Mouse (Mus musculus) myocyte (in vitro differentiated cells): ENCODE measurements around the gene Wdr54. TPM values are rescaled to one million over a fixed set of nuclear protein-coding genes. Genes with fewer than 3 reads are reported as not detected.

Experiments
- H3K27me3 ChIP-seq: one replicate; pipeline ENCODE4 v1.6.1; 2011; ENCODE audit not compliant: control insufficient read depth, insufficient read depth, insufficient read length
- H3K36me3 ChIP-seq: one replicate; pipeline ENCODE4 v1.6.1; 2011; ENCODE audit not compliant: control insufficient read depth, insufficient read depth
- H3K4me2 ChIP-seq: one replicate; pipeline ENCODE4 v1.6.1; 2011; ENCODE audit warnings: low read depth, control low read depth
- H3K4me3 ChIP-seq: one replicate; pipeline ENCODE4 v1.5.1; 2011; ENCODE audit warnings: mild to moderate bottlenecking, control low read depth, moderate library complexity
- H3K79me2 ChIP-seq: one replicate; pipeline ENCODE4 v1.6.1; 2011; ENCODE audit not compliant: control insufficient read depth, insufficient read depth
- H3ac ChIP-seq: one replicate; pipeline ENCODE4 v1.6.1; 2011; ENCODE audit not compliant: control insufficient read depth, insufficient read length
- CEBPB ChIP-seq: IDR thresholded peaks from 2 replicates; pipeline ENCODE4 v1.6.1; 2011; ENCODE audit warnings: mild to moderate bottlenecking, moderate library complexity; ENCODE audit not compliant: poor library complexity, insufficient read depth, severe bottlenecking
- E2F4 ChIP-seq: IDR thresholded peaks from one replicate; pipeline ENCODE4 v1.6.1; 2011; ENCODE audit warnings: mild to moderate bottlenecking, control low read depth, moderate library complexity; ENCODE audit not compliant: insufficient read depth
- MAX ChIP-seq: IDR thresholded peaks from one replicate; pipeline ENCODE4 v1.6.1; 2011; ENCODE audit warnings: low read depth, mild to moderate bottlenecking, control low read depth
- MYOD1 ChIP-seq, 3 experiments: IDR thresholded peaks; one replicate each; pipeline ENCODE4 v1.6.1; 2011; ENCODE audit warnings: control low read depth in 2 of 3, low read depth in 2 of 3, mild to moderate bottlenecking in 2 of 3, moderate library complexity in 1 of 3; ENCODE audit not compliant: insufficient read length in 2 of 3, control insufficient read depth in 1 of 3
- MYOG ChIP-seq, 3 experiments: IDR thresholded peaks; one replicate each; pipeline ENCODE4 v1.6.1; 2011; ENCODE audit warnings: control low read depth in 2 of 3, low read depth in 2 of 3, mild to moderate bottlenecking in 2 of 3; ENCODE audit not compliant: insufficient read length in 2 of 3, control insufficient read depth in 1 of 3, insufficient read depth in 1 of 3
- POLR2A ChIP-seq: IDR thresholded peaks from one replicate; pipeline ENCODE4 v1.6.1; 2011; ENCODE audit warnings: low read depth, mild to moderate bottlenecking, control low read depth, moderate library complexity; ENCODE audit not compliant: insufficient read length
- POLR2AphosphoS2 ChIP-seq: IDR thresholded peaks from one replicate; pipeline ENCODE4 v1.6.1; 2011; ENCODE audit warnings: low read depth, control low read depth; ENCODE audit not compliant: insufficient read length
- REST ChIP-seq: IDR thresholded peaks from one replicate; pipeline ENCODE4 v1.6.1; 2011; ENCODE audit warnings: mild to moderate bottlenecking, control low read depth, moderate library complexity; ENCODE audit not compliant: insufficient read depth, insufficient read length
- SRF ChIP-seq: IDR thresholded peaks from one replicate; pipeline ENCODE4 v1.6.1; 2011; ENCODE audit warnings: low read depth; ENCODE audit not compliant: control insufficient read depth, insufficient read length
- TCF12 ChIP-seq: IDR thresholded peaks from one replicate; pipeline ENCODE4 v1.6.1; 2011; ENCODE audit warnings: mild to moderate bottlenecking, control low read depth; ENCODE audit not compliant: poor library complexity, insufficient read depth, severe bottlenecking
- TCF3 ChIP-seq: IDR thresholded peaks from one replicate; pipeline ENCODE4 v1.6.1; 2011; ENCODE audit warnings: low read depth, control low read depth; ENCODE audit not compliant: insufficient read length
- USF1 ChIP-seq: IDR thresholded peaks from one replicate; pipeline ENCODE4 v1.6.1; 2011; ENCODE audit warnings: low read depth, mild to moderate bottlenecking, control low read depth, moderate library complexity
- polyA plus RNA-seq: library from polyadenylated mRNA; unstranded; fragments of >200 nt; fragmentation: generic; extraction: Trizol; gene quantifications from one replicate; pipeline ENCODE4 v1.2.1, GENCODE M21; 2012; ENCODE audit warnings: missing spikeins

Gene Wdr54
- polyA plus RNA-seq, 1 experiment = 12.3 TPM

DNA sequence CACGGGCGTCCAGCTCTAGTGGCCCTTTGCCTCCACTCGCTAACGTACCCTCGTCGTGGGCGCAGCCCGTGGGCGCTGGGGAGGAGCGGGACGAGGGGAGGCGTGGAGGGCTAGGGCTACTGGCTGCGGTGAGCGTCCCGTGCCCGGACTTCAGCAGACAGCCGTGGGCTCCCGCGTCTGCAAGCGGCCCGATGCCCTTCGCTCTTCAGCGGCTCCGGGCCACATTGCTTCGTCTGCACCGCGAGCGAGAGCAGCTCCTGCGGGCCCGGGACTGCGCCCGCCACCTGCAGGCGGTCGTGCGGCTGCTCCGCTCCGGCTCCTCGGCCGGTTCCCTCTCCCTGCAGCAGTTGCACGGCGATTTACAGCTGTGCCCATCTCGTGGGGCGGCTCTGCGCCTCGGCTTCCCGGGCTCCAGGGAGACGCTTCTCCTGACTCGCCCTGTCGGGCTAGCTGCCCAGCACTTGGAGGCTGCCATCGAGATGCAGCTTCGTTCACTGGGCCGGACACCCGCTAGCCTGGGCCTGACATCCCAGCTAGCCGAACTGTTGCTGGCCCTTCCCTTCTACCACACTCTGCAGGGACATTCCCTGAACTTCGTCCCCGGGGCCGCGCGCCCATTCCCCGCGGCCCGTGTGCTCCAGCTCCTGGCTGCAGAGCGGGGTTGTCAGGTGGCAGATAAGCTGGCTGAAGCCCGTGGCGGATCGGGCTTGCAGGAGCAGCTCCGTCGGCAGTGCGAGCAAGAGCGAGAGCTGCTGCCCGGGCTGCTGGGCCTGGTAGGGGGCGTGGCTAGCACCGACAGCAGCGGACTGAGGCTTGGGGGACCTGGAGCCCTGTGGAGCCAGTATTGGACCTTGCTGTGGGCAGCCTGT, 54.3 kb downstream of the Wdr54 start:
- H3ac ChIP-seq = peak overlapping the region; percentile 38
- no peaks in the 10 kb centered on the region for H3K79me2 ChIP-seq
- H3K36me3 ChIP-seq = no peaks in the 10 kb centered on the region
- H3K4me2 ChIP-seq = peak overlapping the region; percentile 99
- TF ChIP-seq POLR2AphosphoS2 (peak; percentile 41), CEBPB (no peak), TCF3 (no peak), MYOG (IDR thresholded peaks at IDR 0.05; ENCODE audit: control insufficient read depth in 1 of 3, insufficient read depth in 1 of 3, insufficient read length in 2 of 3, low read depth in 2 of 3) (peak in 2 of 3 experiments; percentile 12 to 46), SRF (no peak), TCF12 (no peak), REST (no peak), MYOD1 (IDR thresholded peaks at IDR 0.05; ENCODE audit: control insufficient read depth in 1 of 3, insufficient read length in 2 of 3, low read depth in 2 of 3) (no peak), USF1 (no peak), E2F4 (no peak), POLR2A (peak; percentile 49), MAX (no peak)
- H3K27me3 ChIP-seq = no peaks in the 10 kb centered on the region
- peak overlapping the region; percentile 49 for H3K4me3 ChIP-seq

DNA sequence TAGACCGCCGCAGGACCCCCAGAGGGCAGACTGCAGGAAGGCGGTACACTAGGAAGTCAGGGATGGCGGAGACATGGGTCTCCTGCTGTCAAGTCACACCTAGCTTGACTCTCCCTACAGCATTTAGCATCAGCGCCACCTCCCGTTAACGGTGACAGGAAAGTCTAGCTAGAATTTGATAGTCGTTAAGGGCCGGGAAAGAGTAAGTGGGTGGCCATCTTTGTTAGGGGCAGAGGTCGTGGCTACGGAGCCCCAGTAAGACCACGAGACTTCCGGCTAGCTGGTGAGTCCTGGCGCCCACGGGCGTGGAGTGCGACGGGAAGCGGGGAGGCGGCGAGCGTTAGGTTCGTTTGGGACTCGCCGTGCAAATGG, 54.9 kb downstream of the Wdr54 start, which contains the start of the genes Ccdc142 and Gm42688:
Ccdc142 (plus strand) TSS at position 286 of the 372 bp plus-strand sequence.
Gm42688 (plus strand) TSS at position 302 of the 372 bp plus-strand sequence.
- TF ChIP-seq USF1 (peak; percentile 38), TCF3 (no peak), POLR2A (peak; percentile 69), MAX (no peak), E2F4 (no peak), MYOG (IDR thresholded peaks at IDR 0.05; ENCODE audit: control insufficient read depth in 1 of 3, insufficient read depth in 1 of 3, insufficient read length in 2 of 3, low read depth in 2 of 3) (peak in 1 of 3 experiments; percentile 3), MYOD1 (IDR thresholded peaks at IDR 0.05; ENCODE audit: control insufficient read depth in 1 of 3, insufficient read length in 2 of 3, low read depth in 2 of 3) (no peak), POLR2AphosphoS2 (peak; percentile 66)
- H3K4me2 ChIP-seq = peak within 1 kb of the TSS; percentile 99
- peak within 1 kb of the TSS; percentile 38 for H3ac ChIP-seq
- no peaks in the 10 kb centered on the region for H3K79me2 ChIP-seq
- no peaks in the 10 kb centered on the region for H3K36me3 ChIP-seq
- H3K27me3 ChIP-seq = no peaks in the 10 kb centered on the region
- H3K4me3 ChIP-seq = peak within 1 kb of the TSS; percentile 49

Other genes starting within 250 kb of the Wdr54 start
- 0.54 TPM for gene Sema4f, start 216.6 kb downstream of the Wdr54 start, polyA plus RNA-seq
- gene M1ap, start 209.5 kb downstream of the Wdr54 start, polyA plus RNA-seq = 0.92 TPM
- gene Dok1, start 122.9 kb downstream of the Wdr54 start, polyA plus RNA-seq = 41.3 TPM
- 14.4 TPM for gene Loxl3, start 122.2 kb downstream of the Wdr54 start, polyA plus RNA-seq
- gene Aup1, start 101.9 kb downstream of the Wdr54 start, polyA plus RNA-seq = 199 TPM
- 96.2 TPM for gene Htra2, start 101.1 kb downstream of the Wdr54 start, polyA plus RNA-seq
- 0.24 TPM for gene Dqx1, start 98.6 kb downstream of the Wdr54 start, polyA plus RNA-seq
- 0.06 TPM for gene Tlx2, start 86.1 kb downstream of the Wdr54 start, polyA plus RNA-seq
- 13.0 TPM for gene Pcgf1, start 78.5 kb downstream of the Wdr54 start, polyA plus RNA-seq
- 0.07 TPM for gene Lbx2, start 70.0 kb downstream of the Wdr54 start, polyA plus RNA-seq
- gene Ccdc142, start 54.8 kb downstream of the Wdr54 start, polyA plus RNA-seq = 1.2 TPM
- gene Gm42688, start 54.8 kb downstream of the Wdr54 start, polyA plus RNA-seq = 0.96 TPM
- gene Mrpl53, start 47.4 kb downstream of the Wdr54 start, polyA plus RNA-seq = 177 TPM
- gene Mogs, start 40.9 kb downstream of the Wdr54 start, polyA plus RNA-seq = 33.2 TPM
- 79.6 TPM for gene Wbp1, start 34.8 kb downstream of the Wdr54 start, polyA plus RNA-seq
- gene Ino80b, start 31.0 kb downstream of the Wdr54 start, polyA plus RNA-seq = 38.3 TPM
- 29.7 TPM for gene Rtkn, start 20.9 kb downstream of the Wdr54 start, polyA plus RNA-seq
- gene 1700003E16Rik, start within 50 bp of the Wdr54 start, polyA plus RNA-seq = 1.9 TPM
- gene Dctn1, start 9.5 kb upstream of the Wdr54 start, polyA plus RNA-seq = 106 TPM
- gene Slc4a5, start 63.4 kb upstream of the Wdr54 start, polyA plus RNA-seq = 0.02 TPM
- gene Mthfd2, start 169.5 kb upstream of the Wdr54 start, polyA plus RNA-seq = 260 TPM
- 22.8 TPM for gene Mob1a, start 169.6 kb upstream of the Wdr54 start, polyA plus RNA-seq
- 104 TPM for gene Bola3, start 192.8 kb upstream of the Wdr54 start, polyA plus RNA-seq